Mouse (Mus musculus): Measurements from ENCODE around the gene 1110051M20Rik. TPM values are rescaled to one million over a fixed set of nuclear protein-coding genes. Genes with fewer than 3 reads are reported as not detected.

Gene 1110051M20Rik
- polyA plus RNA-seq, 1 experiment from 2014 or later, result 98.6 TPM

DNA sequence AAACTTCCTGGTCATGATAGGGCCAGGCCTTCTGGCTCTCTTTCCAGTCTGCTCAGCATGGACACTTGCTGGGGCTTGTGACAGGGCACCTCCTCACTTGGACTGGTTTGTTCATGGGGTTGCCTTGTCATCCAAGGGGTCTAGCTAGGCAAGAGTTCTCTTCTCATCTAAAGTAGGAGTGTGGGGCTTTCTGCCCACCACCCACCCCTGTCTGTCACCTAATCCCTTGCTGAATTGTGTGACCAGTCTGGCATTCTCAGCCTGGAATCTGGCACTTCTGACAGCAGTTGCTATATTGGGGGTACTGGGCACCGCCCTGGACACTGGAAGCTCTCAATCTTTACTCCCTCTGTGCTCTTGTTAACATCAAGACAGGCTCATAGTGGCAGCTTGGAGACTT, 185.0 kb downstream of the 1110051M20Rik start:
- Histone ChIP-seq H3K36me3 (ENCODE audit: control insufficient read depth, insufficient read depth, low read length) (no peaks in the 10 kb centered on the region), H3K4me2 (no peak overlapping the region)
- WGBS, result 92% methylated on average over 1 of the region's 1 CpGs

DNA sequence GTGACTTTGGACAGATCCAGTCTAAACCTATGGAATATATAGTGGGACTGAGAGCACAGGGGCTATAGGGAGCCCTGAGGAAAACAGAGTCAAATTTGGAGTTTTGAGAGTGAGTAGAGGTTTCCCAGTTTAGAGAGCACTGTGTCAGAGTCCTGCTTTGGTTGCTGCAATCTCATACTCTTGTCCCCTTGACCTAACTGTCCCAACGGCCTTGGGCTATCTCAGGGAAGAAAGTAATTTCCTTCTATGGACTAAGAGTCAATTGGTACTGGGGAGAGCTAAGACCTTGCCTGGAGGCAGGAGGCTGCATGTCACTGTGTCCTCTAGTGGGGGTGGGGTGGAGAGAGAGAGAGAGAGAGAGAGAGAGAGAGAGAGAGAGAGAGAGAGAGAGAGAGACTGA, 185.7 kb downstream of the 1110051M20Rik start:
- Histone ChIP-seq H3K4me3 (ENCODE audit: low read depth, low read length) (no peak overlapping the region), H3K9me3 (ENCODE audit: control insufficient read depth, low read length) (no peaks in the 10 kb centered on the region), H3K36me3 (ENCODE audit: control insufficient read depth, insufficient read depth, low read length) (no peaks in the 10 kb centered on the region), H3K9ac (ENCODE audit: low read length) (no peak overlapping the region), H3K4me1 (ENCODE audit: control insufficient read depth, insufficient read depth, low read length) (peaks cover 26% of the 10 kb centered on the region), H3K27me3 (ENCODE audit: control insufficient read depth, insufficient read depth, low read length) (peaks cover 6% of the 10 kb centered on the region; the same call in 1 of the 2 replicates), H3K4me2 (no peak overlapping the region), H3K27ac (ENCODE audit: low read depth, low read length) (no peak overlapping the region)
- DNase-seq (ENCODE audit: low spot score, missing footprints), result no peak
- 50% methylated on average over 1 of the region's 1 CpGs for WGBS
- ATAC-seq (ENCODE audit: low FRiP score), result no peak

More for the DNA sequence above, 185.0 kb downstream of the 1110051M20Rik start:
- peaks cover 6% of the 10 kb centered on the region; the same call in 1 of the 2 replicates for H3K27me3 ChIP-seq (ENCODE audit: control insufficient read depth, insufficient read depth, low read length)
- peaks cover 27% of the 10 kb centered on the region for H3K4me1 ChIP-seq (ENCODE audit: control insufficient read depth, insufficient read depth, low read length)
- H3K9ac ChIP-seq (ENCODE audit: low read length), result no peak overlapping the region
- ATAC-seq (ENCODE audit: low FRiP score), result no peak
- no peak for DNase-seq (ENCODE audit: low spot score, missing footprints)
- H3K9me3 ChIP-seq (ENCODE audit: control insufficient read depth, low read length), result no peaks in the 10 kb centered on the region
- H3K27ac ChIP-seq (ENCODE audit: low read depth, low read length), result no peak overlapping the region
- H3K4me3 ChIP-seq (ENCODE audit: low read depth, low read length), result no peak overlapping the region

DNA sequence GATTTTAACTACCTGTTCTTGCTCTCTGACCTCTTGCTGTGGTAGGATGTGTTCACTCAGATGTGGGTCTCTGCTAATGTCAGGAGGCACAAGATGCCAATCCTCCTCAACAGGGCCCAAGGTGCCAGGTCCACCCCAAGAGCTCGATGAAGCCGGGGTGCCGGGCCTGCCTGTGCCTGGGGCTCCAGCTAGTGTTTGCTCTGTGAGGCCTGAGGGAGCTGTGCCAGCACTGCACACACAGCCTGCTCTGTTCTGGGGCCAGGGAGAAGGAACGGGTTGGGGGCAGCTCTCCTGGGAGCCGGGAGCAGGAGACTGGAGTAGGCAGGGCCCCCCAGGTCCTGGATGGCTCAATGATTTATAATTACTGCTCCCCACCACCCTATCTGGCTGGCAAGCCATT, 186.4 kb downstream of the 1110051M20Rik start:
- peaks cover 6% of the 10 kb centered on the region; the same call in 1 of the 2 replicates for H3K27me3 ChIP-seq (ENCODE audit: control insufficient read depth, insufficient read depth, low read length)

DNA sequence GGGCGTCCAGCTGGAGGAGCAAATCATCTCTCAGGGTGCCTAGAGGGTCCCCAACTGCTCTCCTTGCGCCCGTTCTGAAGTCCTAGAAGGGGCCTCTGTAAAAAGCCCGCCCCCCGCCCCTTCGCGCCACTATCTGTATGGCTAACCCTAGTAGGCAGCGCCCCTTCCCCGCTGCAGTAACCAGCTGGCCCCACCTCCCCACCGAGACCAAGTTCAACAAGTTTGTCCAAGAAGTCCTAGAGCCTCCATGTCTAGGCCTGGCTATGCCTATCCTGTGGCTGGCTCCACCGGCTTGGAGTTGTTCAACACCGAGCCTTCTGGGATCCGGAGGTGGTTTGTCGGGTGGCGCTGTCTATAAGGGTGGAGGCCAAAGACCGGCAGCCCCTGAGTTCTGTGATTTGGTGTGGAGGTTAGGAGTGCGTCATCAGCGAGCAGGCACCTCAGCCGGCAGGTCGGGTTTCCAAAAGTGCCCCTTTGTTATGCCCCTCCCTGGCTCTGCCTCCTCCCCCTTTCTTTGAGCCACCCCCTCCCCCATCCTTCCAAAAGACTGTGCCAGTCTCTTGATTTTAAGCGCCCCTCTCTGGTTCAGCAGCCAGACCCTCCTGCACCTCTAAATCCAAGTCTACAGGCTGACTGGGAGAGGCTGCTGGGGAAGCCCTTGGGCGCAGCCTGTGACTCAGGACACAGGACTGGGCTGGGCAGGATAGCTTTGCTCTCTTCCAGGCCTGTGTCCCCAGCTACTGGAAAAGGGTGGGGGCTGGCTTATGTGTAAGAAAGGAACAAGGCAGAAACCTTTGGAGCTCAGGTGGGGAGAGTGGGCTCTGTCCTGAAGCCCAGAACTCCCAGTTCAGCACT, 187.2 kb downstream of the 1110051M20Rik start:
- WGBS, result under 1% methylated on average over 22 of the region's 22 CpGs
- Histone ChIP-seq H3K9me3 (ENCODE audit: control insufficient read depth, low read length) (no peaks in the 10 kb centered on the region), H3K27ac (ENCODE audit: low read depth, low read length) (no peak overlapping the region; the same call in 1 of the 2 replicates), H3K27me3 (ENCODE audit: control insufficient read depth, insufficient read depth, low read length) (peaks cover 6% of the 10 kb centered on the region; the same call in 1 of the 2 replicates), H3K36me3 (ENCODE audit: control insufficient read depth, insufficient read depth, low read length) (no peaks in the 10 kb centered on the region), H3K4me2 (peak overlapping the region; percentile 91), H3K4me1 (ENCODE audit: control insufficient read depth, insufficient read depth, low read length) (peaks cover 26% of the 10 kb centered on the region), H3K9ac (ENCODE audit: low read length) (peak overlapping the region; percentile 74), H3K4me3 (ENCODE audit: low read depth, low read length) (peak overlapping the region; percentile 62)
- DNase-seq (ENCODE audit: low spot score, missing footprints) (peak; percentile 95), ATAC-seq (ENCODE audit: low FRiP score) (peak; percentile 80)

More for the DNA sequence above, 186.4 kb downstream of the 1110051M20Rik start:
- H3K36me3 ChIP-seq (ENCODE audit: control insufficient read depth, insufficient read depth, low read length), result no peaks in the 10 kb centered on the region
- H3K4me1 ChIP-seq (ENCODE audit: control insufficient read depth, insufficient read depth, low read length), result peaks cover 26% of the 10 kb centered on the region
- no peaks in the 10 kb centered on the region for H3K9me3 ChIP-seq (ENCODE audit: control insufficient read depth, low read length)
- H3K4me2 ChIP-seq, result peak overlapping the region; percentile 91
- WGBS, result 88% methylated on average over 5 of the region's 5 CpGs
- H3K9ac ChIP-seq (ENCODE audit: low read length), result peak overlapping the region; percentile 74
- ATAC-seq (ENCODE audit: low FRiP score), result no peak
- peak overlapping the region; percentile 62 for H3K4me3 ChIP-seq (ENCODE audit: low read depth, low read length)
- H3K27ac ChIP-seq (ENCODE audit: low read depth, low read length), result no peak overlapping the region
- no peak for DNase-seq (ENCODE audit: low spot score, missing footprints)

DNA sequence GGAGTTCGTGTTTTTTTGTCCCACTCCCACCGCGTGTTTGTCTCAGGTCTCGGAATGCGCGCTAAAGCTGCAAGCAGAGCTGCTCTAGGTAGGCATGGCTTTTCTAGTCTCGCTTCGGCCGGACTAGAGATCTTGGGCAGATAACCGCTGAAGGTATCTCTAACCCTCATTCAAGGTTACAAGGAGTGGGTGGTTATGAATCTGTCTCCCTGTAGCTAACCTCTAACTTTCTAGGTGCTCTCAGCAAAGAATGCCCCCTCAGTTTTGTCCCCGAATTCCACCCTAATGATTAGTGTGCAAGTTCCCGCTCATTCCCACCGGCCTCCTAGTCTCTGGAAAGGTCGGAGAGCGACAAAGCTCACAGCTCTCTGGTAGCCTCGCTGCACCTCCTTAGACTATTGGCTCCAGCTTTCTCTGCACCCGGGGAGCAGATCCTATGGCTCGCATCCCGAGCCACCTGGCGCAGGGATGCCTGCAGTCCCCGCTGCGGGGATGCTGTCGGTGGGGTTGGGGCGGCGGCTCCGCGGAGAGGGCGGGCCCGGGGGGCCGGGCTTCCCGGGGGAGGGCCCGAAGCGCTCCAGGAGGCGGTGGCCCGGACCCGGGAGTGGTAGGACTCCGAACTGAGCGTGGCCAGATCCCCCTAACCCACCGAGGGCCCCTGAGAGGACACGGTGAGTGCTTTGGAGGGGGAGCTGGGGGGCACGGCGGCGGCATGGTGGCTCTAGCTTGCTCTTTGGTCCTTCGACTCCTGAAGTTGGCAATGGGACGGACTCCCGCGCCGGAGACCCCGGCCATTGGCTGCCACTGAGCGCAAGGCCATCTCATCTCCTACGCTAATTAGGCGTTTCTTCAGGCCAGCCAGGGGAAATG, 188.0 kb downstream of the 1110051M20Rik start:
- WGBS, result under 1% methylated on average over 51 of the region's 52 CpGs
- Histone ChIP-seq H3K4me3 (ENCODE audit: low read depth, low read length) (peak overlapping the region; percentile 62), H3K9me3 (ENCODE audit: control insufficient read depth, low read length) (no peaks in the 10 kb centered on the region), H3K27ac (ENCODE audit: low read depth, low read length) (no peak overlapping the region; the same call in 1 of the 2 replicates), H3K9ac (ENCODE audit: low read length) (peak overlapping the region; percentile 74), H3K4me1 (ENCODE audit: control insufficient read depth, insufficient read depth, low read length) (peaks cover 26% of the 10 kb centered on the region), H3K27me3 (ENCODE audit: control insufficient read depth, insufficient read depth, low read length) (peaks cover 6% of the 10 kb centered on the region; the same call in 1 of the 2 replicates), H3K4me2 (peak overlapping the region; percentile 91), H3K36me3 (ENCODE audit: control insufficient read depth, insufficient read depth, low read length) (no peaks in the 10 kb centered on the region)
- ATAC-seq (ENCODE audit: low FRiP score), result peak; percentile 66
- peak; percentile 96 for DNase-seq (ENCODE audit: low spot score, missing footprints)

DNA sequence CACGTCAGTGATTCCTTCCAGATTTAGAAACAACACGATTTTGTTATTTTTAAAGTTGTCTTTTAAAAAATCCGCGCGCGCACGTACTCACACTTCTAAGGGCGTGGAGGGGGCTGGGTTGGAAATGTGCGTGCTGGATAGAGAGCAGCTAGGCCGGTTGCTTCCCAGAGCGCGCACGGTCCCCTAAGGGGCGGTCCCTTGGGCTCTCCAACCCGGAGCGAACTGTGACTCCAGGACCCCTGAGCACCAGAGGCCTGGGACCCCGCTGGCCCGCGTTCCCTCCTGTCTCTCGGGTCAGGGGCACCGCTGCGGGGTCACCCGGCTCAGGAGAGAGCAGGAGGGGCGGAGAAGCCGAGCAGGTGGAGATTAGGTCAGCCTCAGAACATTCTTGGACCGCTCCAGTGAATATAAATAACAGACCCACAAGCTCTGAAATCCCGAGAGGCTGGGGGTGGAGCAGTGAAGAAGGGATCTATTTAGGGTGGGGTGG, 188.8 kb downstream of the 1110051M20Rik start, which contains the start of gene Pacsin3:
Gene Pacsin3, plus strand, starts transcription at position 294 of the 490 bp plus-strand sequence.
- Histone ChIP-seq H3K36me3 (ENCODE audit: control insufficient read depth, insufficient read depth, low read length) (no peaks in the 10 kb centered on the region), H3K9ac (ENCODE audit: low read length) (peak within 1 kb of the TSS; percentile 74), H3K9me3 (ENCODE audit: control insufficient read depth, low read length) (no peaks in the 10 kb centered on the region), H3K4me3 (ENCODE audit: low read depth, low read length) (peak within 1 kb of the TSS; percentile 62), H3K4me1 (ENCODE audit: control insufficient read depth, insufficient read depth, low read length) (peaks cover 26% of the 10 kb centered on the region), H3K4me2 (peak within 1 kb of the TSS; percentile 91), H3K27ac (ENCODE audit: low read depth, low read length) (no peak within 1 kb of the TSS; the same call in 1 of the 2 replicates), H3K27me3 (ENCODE audit: control insufficient read depth, insufficient read depth, low read length) (peaks cover 6% of the 10 kb centered on the region; the same call in 1 of the 2 replicates)
- peak; percentile 95 for DNase-seq (ENCODE audit: low spot score, missing footprints)
- ATAC-seq (ENCODE audit: low FRiP score), result peak; percentile 45
- 1% methylated on average over 27 of the region's 27 CpGs for WGBS

DNA sequence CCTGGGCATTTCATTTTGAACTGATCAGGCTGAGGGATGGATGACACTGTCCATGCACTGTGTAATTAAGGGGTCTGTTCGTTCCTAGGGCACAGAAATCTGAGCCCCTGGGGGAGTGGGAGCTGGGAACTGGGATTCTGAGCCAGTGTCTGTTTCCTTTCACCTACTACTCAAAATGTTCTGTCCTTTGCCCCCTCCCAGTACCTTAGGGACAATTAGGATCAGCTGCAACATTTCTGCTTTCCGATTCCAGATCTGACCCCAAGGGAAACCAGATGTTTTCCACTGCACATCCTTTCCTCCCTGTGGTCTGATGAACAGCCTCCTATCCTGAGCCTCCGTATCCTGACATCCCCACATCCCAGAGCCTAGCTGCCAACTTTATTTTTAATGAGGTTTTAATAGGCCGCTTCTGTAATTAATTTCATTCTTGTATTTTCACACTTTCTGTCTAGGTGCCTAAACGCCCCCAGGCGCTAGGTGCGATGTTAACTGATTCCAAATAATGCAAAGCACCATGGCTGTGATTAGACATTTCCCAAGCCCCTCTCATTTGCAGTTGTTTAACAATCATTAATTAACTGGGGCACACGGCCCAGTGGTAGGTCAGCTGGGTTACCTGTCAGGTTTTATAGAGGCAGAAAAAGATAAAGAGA, 189.7 kb downstream of the 1110051M20Rik start:
- 37% methylated on average over 8 of the region's 8 CpGs for WGBS
- no peaks in the 10 kb centered on the region for H3K9me3 ChIP-seq (ENCODE audit: control insufficient read depth, low read length)
- peaks cover 26% of the 10 kb centered on the region for H3K4me1 ChIP-seq (ENCODE audit: control insufficient read depth, insufficient read depth, low read length)
- no peaks in the 10 kb centered on the region for H3K36me3 ChIP-seq (ENCODE audit: control insufficient read depth, insufficient read depth, low read length)
- no peak overlapping the region for H3K9ac ChIP-seq (ENCODE audit: low read length)
- no peak overlapping the region for H3K4me3 ChIP-seq (ENCODE audit: low read depth, low read length)
- no peak overlapping the region for H3K27ac ChIP-seq (ENCODE audit: low read depth, low read length)
- peaks cover 6% of the 10 kb centered on the region; the same call in 1 of the 2 replicates for H3K27me3 ChIP-seq (ENCODE audit: control insufficient read depth, insufficient read depth, low read length)
- ATAC-seq (ENCODE audit: low FRiP score), result no peak
- H3K4me2 ChIP-seq, result peak overlapping the region; percentile 91; the same call in 1 of the 2 replicates
- DNase-seq (ENCODE audit: low spot score, missing footprints), result no peak

DNA sequence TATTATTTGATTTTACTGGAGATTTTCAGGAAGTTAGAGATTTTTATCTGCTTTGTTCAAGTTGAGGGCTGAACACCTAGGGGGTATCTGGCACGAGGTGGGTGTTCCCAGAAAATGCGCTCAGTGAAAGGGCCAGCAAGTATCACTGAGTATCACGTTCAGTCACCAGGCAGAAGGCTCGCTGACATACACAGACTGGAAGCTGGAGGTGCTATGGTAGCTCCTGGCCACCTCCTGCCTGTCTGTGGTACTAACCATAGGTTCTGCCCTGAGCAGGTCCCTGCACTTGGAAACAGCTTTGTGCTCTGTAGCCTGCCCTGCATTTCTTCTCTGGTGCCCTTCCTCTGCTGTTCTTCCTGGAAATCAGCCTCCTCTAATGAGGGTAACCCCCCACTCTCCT, 192.0 kb downstream of the 1110051M20Rik start:
- no peak overlapping the region for H3K9ac ChIP-seq (ENCODE audit: low read length)
- no peak overlapping the region for H3K27ac ChIP-seq (ENCODE audit: low read depth, low read length)
- H3K27me3 ChIP-seq (ENCODE audit: control insufficient read depth, insufficient read depth, low read length), result peaks cover 6% of the 10 kb centered on the region; the same call in 1 of the 2 replicates
- H3K36me3 ChIP-seq (ENCODE audit: control insufficient read depth, insufficient read depth, low read length), result no peaks in the 10 kb centered on the region
- no peak overlapping the region for H3K4me2 ChIP-seq
- H3K4me3 ChIP-seq (ENCODE audit: low read depth, low read length), result no peak overlapping the region
- no peaks in the 10 kb centered on the region for H3K9me3 ChIP-seq (ENCODE audit: control insufficient read depth, low read length)
- 64% methylated on average over 4 of the region's 4 CpGs for WGBS
- ATAC-seq (ENCODE audit: low FRiP score) (no peak), DNase-seq (ENCODE audit: low spot score, missing footprints) (no peak)
- H3K4me1 ChIP-seq (ENCODE audit: control insufficient read depth, insufficient read depth, low read length), result peaks cover 17% of the 10 kb centered on the region

All from midbrain, embryonic 11.5 days (tissue).